Mouse (Mus musculus) lung, postnatal 0 days (tissue): ENCODE data around the gene Hoxa13.

Experiments
- CTCF ChIP-seq: IDR thresholded peaks from 2 replicates; pipeline ENCODE4 v1.5.1; 2016; ENCODE audit warnings: antibody characterized with exemption, mild to moderate bottlenecking
- EP300 ChIP-seq: IDR thresholded peaks from 2 replicates; pipeline ENCODE4 v1.6.1; 2016; ENCODE audit warnings: antibody characterized with exemption, mild to moderate bottlenecking, control low read depth

DNA sequence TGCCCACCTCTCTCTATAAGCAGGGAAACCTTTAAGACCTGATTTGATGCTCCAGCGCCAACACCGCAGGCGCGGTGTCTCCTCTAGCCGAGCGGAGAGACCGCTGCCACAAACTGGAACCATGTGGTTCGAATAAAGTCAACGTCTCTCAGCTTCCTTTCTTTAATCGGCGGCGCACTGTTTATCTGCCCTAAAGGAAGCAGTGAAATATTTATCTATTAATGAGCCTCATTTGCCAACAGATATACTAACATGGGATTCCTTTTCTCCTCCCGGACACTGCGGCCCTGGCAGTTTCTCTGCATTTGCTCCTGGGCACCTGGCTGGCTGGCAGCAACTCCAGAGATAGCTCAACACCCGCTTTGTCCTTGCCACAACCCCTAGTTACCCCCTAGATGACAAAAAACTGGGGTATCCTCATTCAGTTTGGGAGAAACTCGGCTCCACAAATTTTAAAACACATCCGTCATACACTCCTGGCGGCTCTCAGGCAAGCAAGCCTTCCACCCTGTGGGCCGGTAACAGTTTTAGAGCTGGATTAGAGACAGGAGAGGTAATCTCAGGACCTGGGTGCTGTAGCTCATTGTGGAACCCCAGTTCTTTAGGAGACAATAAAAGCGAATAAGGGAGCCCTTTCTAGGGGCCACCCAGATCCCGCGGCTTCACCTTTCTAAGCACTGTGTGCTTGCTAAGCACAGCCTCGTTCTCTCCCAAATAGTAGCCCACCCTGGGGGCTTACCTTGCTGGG, 42.6 kb downstream of the Hoxa13 start:
- TF ChIP-seq CTCF (no peak), EP300 (no peak)
